Mouse (Mus musculus) kidney, embryonic 15.5 days (tissue): Measurements from ENCODE around the gene Hbb-bh2. TPM values are rescaled to one million over a fixed set of nuclear protein-coding genes. Genes with fewer than 3 reads are reported as not detected.
"Not testable (repeated sequence)": the region's sequence is repeated elsewhere in the genome, so short reads cannot be mapped to it uniquely, and the experiment has no call there.

ENCODE experiments used
- ATAC-seq: fragments of 200-750 bp; cut with Nextera tagmentation; replicated peaks from 2 replicates; pipeline ENCODE4 v1.8.0; 2017; ENCODE audit warnings: moderate TSS enrichment; ENCODE audit not compliant: low FRiP score
- H3K27ac ChIP-seq: fragments of 300-500 bp; sonication (generic); 2 replicates; pipeline ENCODE4 v1.5.1; 2015; ENCODE audit warnings: mild to moderate bottlenecking, inconsistent platforms
- H3K27me3 ChIP-seq: fragments of 300-500 bp; sonication (generic); 2 replicates; pipeline ENCODE4 v1.6.1; 2015; ENCODE audit warnings: inconsistent platforms
- H3K36me3 ChIP-seq: fragments of 300-500 bp; sonication (generic); 2 replicates; pipeline ENCODE4 v1.6.1; 2015; ENCODE audit warnings: inconsistent platforms
- H3K4me1 ChIP-seq: fragments of 300-500 bp; sonication (generic); 2 replicates; pipeline ENCODE4 v1.6.1; 2015; ENCODE audit warnings: inconsistent platforms
- H3K4me2 ChIP-seq: fragments of 300-500 bp; sonication (generic); 2 replicates; pipeline ENCODE4 v1.6.1; 2015; ENCODE audit warnings: moderate library complexity, mild to moderate bottlenecking, inconsistent platforms
- H3K4me3 ChIP-seq: fragments of 300-500 bp; sonication (generic); replicated peaks from 2 replicates; pipeline ENCODE4 v1.5.1; 2015; ENCODE audit warnings: mild to moderate bottlenecking, inconsistent platforms
- H3K9ac ChIP-seq: fragments of 300-500 bp; sonication (generic); 2 replicates; pipeline ENCODE4 v1.6.1; 2015; ENCODE audit warnings: mild to moderate bottlenecking, inconsistent platforms
- H3K9me3 ChIP-seq: fragments of 300-500 bp; sonication (generic); replicated peaks from 2 replicates; pipeline ENCODE4 v1.6.1; 2016; ENCODE audit warnings: inconsistent platforms
- WGBS: fragments of 180-500 bp; shearing (Covaris S2); methylation state at CpG from one replicate; pipeline ENCODE4 v1.1.7; 2015; ENCODE audit warnings: mixed read lengths; 5-methylcytosine and 5-hydroxymethylcytosine counted together
- polyA plus RNA-seq: library from polyadenylated mRNA; unstranded; fragments of >200 nt; fragmentation: Nextera tagmentation; extraction: Ambion mirVana; gene quantifications from 2 replicates; pipeline ENCODE4 v1.2.1, GENCODE M21; 2015

Gene Hbb-bh2
- polyA plus RNA-seq, 1 experiment from 2014 or later = not detected

GRCm38 (mm10) chr7:103810296-103810695 lies 30.0 kb downstream of the Hbb-bh2 start:
- no peak overlapping the region for H3K9ac ChIP-seq
- H3K4me3 ChIP-seq = no peak overlapping the region
- H3K36me3 ChIP-seq = no peaks in the 10 kb centered on the region
- H3K9me3 ChIP-seq = no peaks in the 10 kb centered on the region
- no peaks in the 10 kb centered on the region for H3K27me3 ChIP-seq
- no peaks in the 10 kb centered on the region for H3K4me1 ChIP-seq
- ATAC-seq = no peak
- H3K4me2 ChIP-seq = no peak overlapping the region
- 81% methylated on average over 1 of the region's 1 CpGs for WGBS
- H3K27ac ChIP-seq = no peak overlapping the region

GRCm38 (mm10) chr7:103809801-103810155 lies 30.5 kb downstream of the Hbb-bh2 start:
- Histone ChIP-seq H3K36me3 (no peaks in the 10 kb centered on the region), H3K4me3 (no peak overlapping the region), H3K4me1 (no peaks in the 10 kb centered on the region), H3K9ac (no peak overlapping the region), H3K9me3 (no peaks in the 10 kb centered on the region), H3K27me3 (no peaks in the 10 kb centered on the region), H3K27ac (no peak overlapping the region), H3K4me2 (no peak overlapping the region)
- 65% methylated on average over 1 of the region's 1 CpGs for WGBS
- no peak for ATAC-seq

GRCm38 (mm10) chr7:103808971-103809800 lies 31.1 kb downstream of the Hbb-bh2 start:
- 68% methylated on average over 5 of the region's 5 CpGs for WGBS
- Histone ChIP-seq H3K27me3 (no peaks in the 10 kb centered on the region), H3K4me2 (no peak overlapping the region), H3K4me3 (no peak overlapping the region), H3K4me1 (no peaks in the 10 kb centered on the region), H3K36me3 (no peaks in the 10 kb centered on the region), H3K9ac (no peak overlapping the region), H3K27ac (no peak overlapping the region), H3K9me3 (no peaks in the 10 kb centered on the region)
- no peak for ATAC-seq

GRCm38 (mm10) chr7:103808120-103808519 lies 32.2 kb downstream of the Hbb-bh2 start:
- ATAC-seq, H3K36me3 ChIP-seq, H3K27me3 ChIP-seq, H3K4me2 ChIP-seq, H3K27ac ChIP-seq, H3K9ac ChIP-seq, H3K9me3 ChIP-seq, H3K4me3 ChIP-seq, H3K4me1 ChIP-seq: not testable (repeated sequence)
- WGBS = 71% methylated on average over 2 of the region's 2 CpGs

GRCm38 (mm10) chr7:103806856-103807255 lies 33.5 kb downstream of the Hbb-bh2 start:
- Histone ChIP-seq H3K4me1 (no peaks in the 10 kb centered on the region), H3K9me3 (no peaks in the 10 kb centered on the region), H3K4me2 (no peak overlapping the region), H3K4me3 (no peak overlapping the region), H3K9ac (no peak overlapping the region), H3K36me3 (no peaks in the 10 kb centered on the region), H3K27me3 (no peaks in the 10 kb centered on the region), H3K27ac (no peak overlapping the region)
- no peak for ATAC-seq
- WGBS = 67% methylated on average over 1 of the region's 1 CpGs

- H3K4me1 ChIP-seq = no peaks in the 10 kb centered on the region
- ATAC-seq = no peak
- H3K27ac ChIP-seq = no peak overlapping the region
- WGBS = 28% methylated on average over 4 of the region's 4 CpGs
- no peak overlapping the region for H3K9ac ChIP-seq
- no peaks in the 10 kb centered on the region for H3K9me3 ChIP-seq
- no peak overlapping the region for H3K4me2 ChIP-seq
- no peak overlapping the region for H3K4me3 ChIP-seq
- no peaks in the 10 kb centered on the region for H3K36me3 ChIP-seq
- H3K27me3 ChIP-seq = no peaks in the 10 kb centered on the region
Measured at GRCm38 (mm10) chr7:103792669-103793388, 47.5 kb downstream of the Hbb-bh2 start.

GRCm38 (mm10) chr7:103791721-103792120 lies 48.6 kb downstream of the Hbb-bh2 start, which contains the start of gene Olfr67:
Gene Olfr67, minus strand, starts transcription at chr7:103791821.
- Histone ChIP-seq H3K4me1 (no peaks in the 10 kb centered on the region), H3K9ac (no peak within 1 kb of the TSS), H3K9me3 (no peaks in the 10 kb centered on the region), H3K36me3 (no peaks in the 10 kb centered on the region), H3K4me2 (no peak within 1 kb of the TSS), H3K27me3 (no peaks in the 10 kb centered on the region), H3K4me3 (no peak within 1 kb of the TSS), H3K27ac (no peak within 1 kb of the TSS)
- ATAC-seq = no peak
- 77% methylated on average over 3 of the region's 3 CpGs for WGBS

Other genes starting within 250 kb of the Hbb-bh2 start
- not detected in 2 replicates for gene Olfr619, start 239.9 kb downstream of the Hbb-bh2 start, polyA plus RNA-seq
- not detected in 2 replicates for gene Olfr620, start 228.0 kb downstream of the Hbb-bh2 start, polyA plus RNA-seq
- gene Olfr622, start 197.8 kb downstream of the Hbb-bh2 start, polyA plus RNA-seq = not detected in 2 replicates
- not detected in 2 replicates for gene Olfr623, start 176.8 kb downstream of the Hbb-bh2 start, polyA plus RNA-seq
- 0.03 TPM in 1 of 2 replicates, not detected in the other for gene Olfr624, start 169.3 kb downstream of the Hbb-bh2 start, polyA plus RNA-seq
- gene Olfr625-ps1, start 157.8 kb downstream of the Hbb-bh2 start, polyA plus RNA-seq = not detected in 2 replicates
- not detected in 2 replicates for gene Olfr243, start 125.8 kb downstream of the Hbb-bh2 start, polyA plus RNA-seq
- not detected in 2 replicates for gene Olfr628, start 110.1 kb downstream of the Hbb-bh2 start, polyA plus RNA-seq
- not detected in 2 replicates for gene Olfr629, start 95.6 kb downstream of the Hbb-bh2 start, polyA plus RNA-seq
- gene Olfr630, start 83.2 kb downstream of the Hbb-bh2 start, polyA plus RNA-seq = not detected in 2 replicates
- gene Olfr69, start 68.9 kb downstream of the Hbb-bh2 start, polyA plus RNA-seq = not detected in 2 replicates
- gene Olfr68, start 60.8 kb downstream of the Hbb-bh2 start, polyA plus RNA-seq = not detected in 2 replicates
- gene Olfr67, start 48.7 kb downstream of the Hbb-bh2 start, polyA plus RNA-seq = not detected in 2 replicates
- 2,879 and 3,105 TPM in 2 replicates for gene Hbb-bt, start 26.5 kb downstream of the Hbb-bh2 start, polyA plus RNA-seq
- gene Hbb-bs, start 12.4 kb downstream of the Hbb-bh2 start, polyA plus RNA-seq = 7,996 and 8,703 TPM in 2 replicates
- 1.8 and 2.3 TPM in 2 replicates for gene Hbb-bh1, start 2.6 kb upstream of the Hbb-bh2 start, polyA plus RNA-seq
- 188 and 278 TPM in 2 replicates for gene Hbb-y, start 12.7 kb upstream of the Hbb-bh2 start, polyA plus RNA-seq
- not detected in 2 replicates for gene Olfr66, start 45.7 kb upstream of the Hbb-bh2 start, polyA plus RNA-seq
- gene Olfr64, start 54.0 kb upstream of the Hbb-bh2 start, polyA plus RNA-seq = not detected in 2 replicates
- not detected in 2 replicates for gene Olfr65, start 63.0 kb upstream of the Hbb-bh2 start, polyA plus RNA-seq
- not detected in 2 replicates for gene Olfr631, start 88.3 kb upstream of the Hbb-bh2 start, polyA plus RNA-seq
- not detected in 2 replicates for gene Olfr632, start 93.8 kb upstream of the Hbb-bh2 start, polyA plus RNA-seq
- not detected in 2 replicates for gene Olfr633, start 103.9 kb upstream of the Hbb-bh2 start, polyA plus RNA-seq
- gene Olfr635, start 130.6 kb upstream of the Hbb-bh2 start, polyA plus RNA-seq = not detected in 2 replicates
- gene Olfr638, start 158.2 kb upstream of the Hbb-bh2 start, polyA plus RNA-seq = not detected in 2 replicates
- gene Olfr639, start 176.8 kb upstream of the Hbb-bh2 start, polyA plus RNA-seq = 0.03 TPM in 1 of 2 replicates, not detected in the other
- gene Olfr640, start 185.1 kb upstream of the Hbb-bh2 start, polyA plus RNA-seq = not detected in 2 replicates
- not detected in 2 replicates for gene Olfr641, start 194.9 kb upstream of the Hbb-bh2 start, polyA plus RNA-seq
- gene Olfr642, start 212.1 kb upstream of the Hbb-bh2 start, polyA plus RNA-seq = not detected in 2 replicates
- gene 4930516K23Rik, start 220.9 kb upstream of the Hbb-bh2 start, polyA plus RNA-seq = not detected in 2 replicates
- not detected in 2 replicates for gene Olfr644, start 231.3 kb upstream of the Hbb-bh2 start, polyA plus RNA-seq
- gene Olfr645, start 244.9 kb upstream of the Hbb-bh2 start, polyA plus RNA-seq = not detected in 2 replicates